Mouse (Mus musculus) retina, embryonic 14.5 days (tissue): ENCODE results near the gene Hist3h2a.

Experiments
- DNase-seq: peaks from one replicate; pipeline ENCODE4 v3.0.0-alpha.2; 2015; ENCODE audit warnings: low spot score

Gene Hist3h2a

DNA sequence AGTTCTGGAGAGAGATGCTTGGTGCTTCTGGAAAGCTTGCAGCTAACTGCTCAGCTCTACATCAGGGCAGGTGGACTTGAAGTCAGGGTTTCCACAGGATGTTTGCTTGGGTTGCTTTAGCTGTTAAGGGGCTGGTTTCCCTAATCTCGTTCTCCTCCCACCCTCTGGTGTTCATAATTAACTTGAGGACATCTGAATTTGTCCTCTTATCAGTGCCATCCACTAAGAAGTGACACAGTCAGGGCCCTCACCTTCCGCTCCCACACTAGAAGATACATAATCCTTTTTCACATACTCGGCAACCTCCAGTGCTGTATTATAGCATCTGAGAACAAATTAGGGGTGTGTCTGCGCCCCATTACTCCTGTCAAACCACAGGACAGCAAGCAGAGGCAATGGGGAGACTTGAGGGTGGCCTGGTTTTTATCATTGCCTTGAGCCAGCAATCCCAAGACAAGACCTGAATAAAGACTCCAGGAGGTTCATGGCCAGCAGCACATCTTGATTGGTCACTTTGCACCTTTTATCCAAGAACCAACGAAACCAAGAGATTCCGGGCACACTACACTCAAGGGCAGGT is 38.7 kb downstream of the Hist3h2a start:
- no peak for DNase-seq

- peak; percentile 30 for DNase-seq
These were observed 39.9 kb downstream of the Hist3h2a start for GRCm38 (mm10) chr11:58994337-58994826.

DNA sequence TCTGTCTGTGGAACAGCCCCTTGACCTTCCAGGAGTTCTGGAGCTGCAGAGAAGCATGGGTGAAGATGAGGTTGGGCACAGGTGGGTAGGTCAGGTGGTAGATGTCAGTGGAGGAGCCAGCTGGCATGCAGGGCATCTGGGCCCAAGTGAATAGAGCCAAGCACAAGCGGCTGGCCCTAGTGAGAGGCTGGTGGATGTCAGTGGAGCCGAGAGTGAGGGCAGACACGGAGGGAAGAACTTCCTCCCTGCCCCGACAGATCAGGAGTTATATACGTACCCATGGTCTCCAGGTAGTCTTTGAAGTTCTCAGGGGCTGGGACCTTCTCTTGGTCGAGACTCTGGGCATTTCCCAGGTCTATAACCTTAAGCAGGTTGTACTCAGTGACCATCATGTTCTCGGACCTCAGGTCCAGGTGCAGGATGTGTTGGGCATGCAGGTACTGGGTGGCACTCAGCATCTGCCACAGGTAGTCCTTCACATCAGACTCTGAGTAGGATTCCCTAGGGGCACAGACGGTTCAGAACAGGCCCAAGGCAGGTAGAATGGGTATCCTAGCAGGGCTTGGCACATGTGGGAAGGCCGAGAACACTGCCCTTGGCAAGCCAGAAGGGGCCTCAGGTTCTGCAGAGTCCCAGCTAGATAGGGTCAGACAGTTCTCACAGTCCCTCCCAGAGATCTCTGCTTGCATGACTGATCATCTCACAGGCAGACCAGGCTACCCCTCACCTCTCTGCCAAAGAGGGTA is 40.7 kb downstream of the Hist3h2a start:
- no peak for DNase-seq

- DNase-seq = no peak
These were observed 41.4 kb downstream of the Hist3h2a start for GRCm38 (mm10) chr11:58995807-58996370.

DNA sequence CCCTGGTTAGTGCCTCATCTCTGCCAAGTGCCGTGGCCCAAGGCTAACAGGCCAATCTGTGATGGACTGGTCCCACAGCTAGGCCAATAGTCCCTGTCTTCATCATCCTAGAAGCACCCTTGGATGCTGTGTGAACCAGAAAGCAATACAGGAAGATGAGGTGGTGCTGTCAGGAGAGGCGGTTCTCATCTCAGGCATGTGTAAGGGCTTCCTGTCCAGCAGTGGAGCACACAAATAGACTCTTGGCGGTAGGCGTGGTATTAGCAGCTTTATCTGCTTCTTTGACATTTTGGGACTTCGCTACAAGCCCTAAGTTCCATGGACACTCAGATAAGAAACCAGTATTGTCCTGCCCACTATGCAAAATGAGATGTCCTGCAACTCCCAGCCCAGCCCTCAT is 43.1 kb downstream of the Hist3h2a start:
- DNase-seq = no peak

- no peak for DNase-seq
These were observed 44.7 kb downstream of the Hist3h2a start for GRCm38 (mm10) chr11:58999158-58999557.

GRCm38 (mm10) chr11:58999830-59000229 is 45.3 kb downstream of the Hist3h2a start:
- DNase-seq = no peak

GRCm38 (mm10) chr11:59000635-59001034 is 46.1 kb downstream of the Hist3h2a start:
- no peak for DNase-seq

DNA sequence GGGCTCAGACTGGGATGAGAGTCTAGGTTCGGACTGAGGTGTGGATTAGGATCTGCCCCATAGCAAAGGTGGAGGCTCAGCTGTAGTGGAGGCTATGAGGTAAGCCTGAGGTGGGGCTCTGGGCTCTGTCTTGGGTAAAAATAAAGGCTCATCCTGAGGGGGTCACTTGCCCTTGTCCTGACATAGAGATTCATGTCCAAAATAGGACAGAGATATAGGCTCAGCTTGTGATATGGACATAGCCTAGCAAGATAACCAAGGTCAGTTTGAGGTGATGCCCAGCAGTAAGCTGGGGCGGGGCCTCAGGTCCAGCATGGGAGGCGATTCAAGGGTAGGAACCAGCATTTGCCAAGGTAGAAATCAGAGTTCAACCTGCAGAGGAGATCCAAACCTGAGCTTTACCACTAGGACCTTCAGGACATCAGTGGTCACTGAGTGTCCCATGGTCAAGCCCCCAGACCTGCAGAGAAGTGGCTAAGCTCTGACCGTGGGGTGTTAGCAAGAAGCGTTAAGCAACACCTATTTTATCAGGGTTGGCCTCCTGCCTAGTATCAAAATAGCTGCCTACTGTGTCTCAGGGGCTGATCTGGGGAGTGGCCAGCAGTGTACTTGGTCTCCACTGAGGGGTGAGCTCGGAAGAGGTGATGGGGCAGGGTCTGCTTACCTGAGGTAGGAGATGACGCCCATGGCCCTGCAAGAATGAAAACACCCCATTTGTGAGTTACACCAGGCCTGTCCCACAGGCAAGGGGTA is 48.0 kb downstream of the Hist3h2a start:
- DNase-seq = no peak
